Mouse (Mus musculus): Measurements from ENCODE around the gene Iqschfp.
A peak's percentile ranks its signal among the peaks of the same experiment; 100 is the strongest.

The Iqschfp gene

GRCm38 (mm10) chr3:67954459-67955065 is 62.5 kb downstream of the Iqschfp start:
- no peak for DNase-seq (ENCODE audit: low read depth, low spot score)

DNA sequence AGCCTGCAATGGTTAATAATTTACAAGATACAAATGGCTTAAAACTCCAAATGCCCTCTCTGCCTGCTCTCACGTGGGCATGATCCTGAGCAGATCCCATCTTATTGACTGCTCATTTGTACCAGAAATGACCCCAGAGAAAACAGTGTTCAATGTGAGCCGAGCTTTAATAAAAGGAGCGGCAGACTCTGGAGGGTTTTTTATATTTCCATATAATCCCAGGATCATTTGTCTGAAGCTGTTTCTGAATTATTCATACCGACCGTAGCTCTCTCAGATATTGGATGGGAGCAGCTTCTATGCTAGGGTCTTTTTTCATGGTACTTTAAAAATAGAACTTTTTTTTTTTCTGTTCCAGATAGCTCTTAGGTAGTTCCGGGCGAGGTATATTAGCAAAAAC is 67.6 kb downstream of the Iqschfp start:
- DNase-seq (ENCODE audit: low read depth, low spot score), result no peak

- DNase-seq (ENCODE audit: low read depth, low spot score), result no peak
These were observed 68.1 kb downstream of the Iqschfp start for GRCm38 (mm10) chr3:67960133-67960532.

DNA sequence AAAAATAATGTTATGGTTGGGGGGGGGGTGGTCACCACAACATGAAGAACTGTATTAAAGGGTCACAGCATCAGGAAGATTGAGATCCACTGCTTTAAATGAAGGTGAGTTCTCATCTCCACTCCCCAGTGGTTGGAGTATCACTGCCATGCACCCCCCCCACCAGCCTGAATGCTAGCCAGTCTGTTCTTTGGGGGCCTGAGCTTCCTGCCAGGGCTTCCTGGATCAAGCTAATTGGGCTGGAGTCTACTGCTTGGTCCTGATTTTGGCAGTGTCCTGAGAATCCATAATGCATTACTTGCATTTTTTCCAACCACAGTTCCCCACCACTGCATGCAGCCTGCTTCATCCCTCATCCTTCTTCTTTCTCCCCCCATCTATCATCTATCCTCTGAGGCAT is 68.7 kb downstream of the Iqschfp start:
- DNase-seq (ENCODE audit: low read depth, low spot score), result no peak

DNA sequence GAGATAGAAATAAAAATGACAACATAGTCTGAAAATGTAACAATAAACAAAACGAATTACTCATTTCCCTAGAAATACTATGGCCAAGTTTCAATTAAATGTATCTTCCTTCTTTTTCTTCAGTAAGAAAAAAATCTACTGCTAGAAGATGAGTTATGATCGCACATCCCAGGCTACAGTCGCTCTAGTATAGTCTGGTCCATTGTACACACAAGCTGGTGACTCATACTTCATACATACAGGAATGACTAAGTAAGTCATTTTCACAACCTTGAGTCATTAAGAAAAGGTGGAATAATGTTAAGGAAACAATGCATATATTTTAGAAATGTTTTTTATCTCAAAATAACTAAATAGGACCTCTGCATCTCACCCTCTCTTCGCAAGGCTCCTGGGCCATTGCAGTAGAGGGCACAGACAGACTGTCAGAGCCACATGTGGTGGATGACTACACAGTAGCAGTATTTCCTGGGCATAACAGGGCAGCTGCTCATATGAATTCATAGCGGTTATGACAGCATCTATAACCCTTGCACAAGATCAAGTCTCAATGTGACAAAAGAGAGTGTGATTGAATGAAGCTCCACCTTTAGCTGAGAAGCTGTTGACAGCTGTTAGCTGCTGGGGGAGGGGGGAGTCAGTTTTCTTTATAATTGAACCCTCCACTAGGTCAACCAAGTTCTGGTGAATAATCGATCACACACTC is 70.1 kb downstream of the Iqschfp start:
- no peak for DNase-seq (ENCODE audit: low read depth, low spot score)

DNA sequence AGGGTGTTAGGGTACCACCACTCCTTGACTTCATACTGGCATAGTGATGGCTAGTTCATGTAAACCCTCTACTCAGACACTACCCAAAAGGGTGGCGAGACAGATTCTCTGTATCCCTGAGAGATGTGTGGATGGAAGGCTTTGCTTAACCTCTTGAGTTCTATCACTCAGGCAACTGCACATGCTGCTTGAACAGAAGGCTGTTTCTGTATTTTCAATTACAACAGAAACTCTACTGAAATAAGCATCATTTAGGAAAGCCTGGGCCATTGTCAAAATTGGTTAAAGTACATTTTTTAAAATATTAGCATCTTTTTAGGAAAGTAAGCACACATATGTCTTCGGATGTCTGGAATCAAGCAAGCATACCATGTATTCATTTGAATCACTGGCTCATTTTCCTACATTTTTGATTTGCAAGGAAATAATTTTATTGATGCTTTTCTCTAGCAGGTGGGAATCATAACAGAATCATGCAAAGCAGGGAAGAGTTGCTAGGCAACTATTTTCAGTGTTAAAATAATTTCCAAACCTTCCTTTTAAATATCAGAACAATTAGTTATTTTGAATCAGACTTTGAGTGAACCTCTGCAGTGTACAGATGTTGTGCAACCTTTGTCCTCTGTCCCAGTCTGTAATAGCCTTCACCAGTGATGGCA is 82.4 kb downstream of the Iqschfp start:
- DNase-seq (ENCODE audit: low read depth, low spot score), result no peak

DNA sequence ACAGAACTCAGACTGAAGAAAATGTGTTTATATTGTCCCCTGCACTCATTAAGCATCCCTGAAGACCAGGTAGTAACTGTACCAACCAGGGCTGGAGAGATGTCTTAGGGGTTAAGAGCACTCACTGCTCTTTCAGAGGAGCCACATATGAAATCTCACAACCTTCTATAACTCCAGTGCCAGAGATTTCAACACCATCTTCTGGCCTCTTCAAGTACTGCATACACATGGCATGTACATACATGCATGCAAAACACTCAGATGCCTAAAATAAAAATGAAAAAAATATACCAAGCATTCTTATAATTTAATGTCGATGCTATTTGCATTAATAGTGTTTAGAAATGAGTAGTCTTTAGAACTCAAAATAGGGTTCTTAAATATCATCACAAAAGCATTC is 88.0 kb downstream of the Iqschfp start:
- DNase-seq (ENCODE audit: low read depth, low spot score), result no peak

DNA sequence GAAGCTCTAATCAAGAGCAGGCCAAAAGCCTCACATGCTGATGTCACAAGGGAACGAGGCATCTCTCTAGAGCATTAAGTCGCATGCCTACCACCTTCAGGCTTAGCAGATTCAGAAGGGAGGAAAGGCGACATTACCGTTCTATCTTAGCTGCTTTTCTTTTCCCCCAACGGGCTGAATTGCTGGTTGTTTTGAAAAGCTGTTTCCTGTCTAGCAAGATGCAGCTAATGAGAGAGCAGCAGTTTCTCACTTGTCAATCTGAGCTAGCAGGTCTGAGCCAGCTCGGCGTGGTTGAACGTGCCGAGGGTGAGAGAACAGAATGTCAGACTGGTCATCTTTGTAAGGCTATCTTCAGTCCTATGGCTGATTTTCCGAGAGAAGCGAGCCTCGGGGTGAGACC is 91.3 kb downstream of the Iqschfp start:
- no peak for DNase-seq (ENCODE audit: low read depth, low spot score)

GRCm38 (mm10) chr3:68002415-68002814 is 110.4 kb downstream of the Iqschfp start:
- DNase-seq (ENCODE audit: low read depth, low spot score), result no peak

GRCm38 (mm10) chr3:68012342-68012741 is 120.3 kb downstream of the Iqschfp start:
- DNase-seq (ENCODE audit: low read depth, low spot score), result no peak

DNA sequence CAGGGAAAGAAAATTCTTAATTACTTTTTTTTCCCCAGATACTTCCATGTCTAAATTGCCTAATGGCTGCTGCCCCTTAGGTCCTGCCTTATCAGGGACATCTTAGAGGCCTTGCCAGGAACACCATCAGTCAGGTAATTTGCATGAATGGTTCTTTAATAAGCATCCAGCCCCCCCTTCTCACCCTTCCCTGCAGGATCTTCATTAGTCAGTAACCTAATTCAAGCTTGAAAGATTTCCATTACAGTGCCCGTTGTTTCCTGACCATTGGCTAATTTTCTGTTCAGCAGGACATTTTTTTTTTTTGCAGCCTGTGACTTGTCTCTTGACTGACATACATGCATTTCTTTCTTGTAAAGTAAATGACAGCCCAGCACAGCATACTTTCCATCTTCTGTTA is 123.8 kb downstream of the Iqschfp start:
- no peak for DNase-seq (ENCODE audit: low read depth, low spot score)

DNA sequence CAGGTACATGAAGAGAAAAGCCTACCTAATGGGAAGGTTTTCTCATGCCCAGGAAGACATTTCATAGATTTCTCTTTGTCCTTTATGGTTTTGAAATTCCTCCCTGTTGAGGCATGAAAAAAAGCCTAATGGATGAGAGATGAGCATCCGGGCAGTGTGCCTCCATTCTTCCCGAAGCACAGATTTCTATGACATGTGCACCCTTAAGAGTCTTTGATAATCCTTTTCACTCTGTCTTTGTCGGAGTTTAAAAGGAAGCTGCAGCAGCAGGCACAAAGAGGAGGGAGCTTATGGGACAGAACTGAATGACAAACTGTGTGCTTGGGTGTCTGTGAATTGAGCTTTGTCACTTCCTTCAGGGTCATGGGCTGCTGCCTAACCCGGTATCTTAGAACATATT is 127.4 kb downstream of the Iqschfp start:
- no peak for DNase-seq (ENCODE audit: low read depth, low spot score)

DNA sequence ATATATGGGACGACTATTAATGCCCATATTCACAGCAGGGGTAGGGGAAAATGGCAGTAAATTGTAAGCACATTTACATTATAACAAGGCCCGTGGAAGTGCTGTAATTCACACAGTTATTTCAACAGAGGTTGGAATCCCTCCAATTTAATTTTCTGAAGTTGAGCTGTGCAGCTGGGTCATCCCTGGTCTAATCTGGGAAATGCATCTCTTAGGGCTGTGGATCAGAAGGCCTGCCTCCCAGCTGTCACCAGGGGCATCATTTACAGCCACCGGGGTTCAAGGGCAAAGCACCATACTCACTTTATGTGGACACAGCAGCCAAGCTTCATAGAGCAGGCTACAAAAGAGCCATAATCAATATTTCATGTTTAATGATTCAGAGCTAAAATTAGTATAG is 144.1 kb downstream of the Iqschfp start:
- DNase-seq (ENCODE audit: low read depth, low spot score), result no peak

- no peak for DNase-seq (ENCODE audit: low read depth, low spot score)
These were observed 150.9 kb downstream of the Iqschfp start for GRCm38 (mm10) chr3:68042951-68043350.

GRCm38 (mm10) chr3:68045475-68046416 is 153.7 kb downstream of the Iqschfp start:
- DNase-seq (ENCODE audit: low read depth, low spot score), result no peak

- no peak for DNase-seq (ENCODE audit: low read depth, low spot score)
These were observed 161.5 kb downstream of the Iqschfp start for GRCm38 (mm10) chr3:68053538-68053937.

DNA sequence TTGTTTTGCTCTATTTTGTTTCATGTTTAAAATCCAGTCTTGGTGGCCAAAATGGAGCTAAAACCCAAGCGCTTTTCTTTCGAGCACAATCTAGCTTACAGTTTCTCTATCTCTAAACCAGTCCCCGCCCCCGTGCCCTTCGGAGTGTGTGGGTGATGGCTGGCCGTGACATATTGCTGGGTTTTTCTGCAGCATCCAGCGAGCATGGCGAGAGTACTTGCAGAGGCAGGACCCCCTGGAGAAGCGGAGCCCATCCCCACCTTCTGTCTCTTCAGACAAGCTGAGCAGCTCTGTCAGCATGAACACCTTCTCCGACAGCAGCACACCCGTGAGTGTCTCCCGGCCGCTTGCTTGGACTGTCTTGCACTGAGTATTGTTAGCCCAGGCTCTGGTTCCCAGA is 163.0 kb downstream of the Iqschfp start:
- DNase-seq (ENCODE audit: low read depth, low spot score), result no peak

- peak; percentile 48 for DNase-seq (ENCODE audit: low read depth, low spot score)
These were observed 164.6 kb downstream of the Iqschfp start for GRCm38 (mm10) chr3:68056373-68057275.

GRCm38 (mm10) chr3:68059162-68059800 is 167.2 kb downstream of the Iqschfp start:
- DNase-seq (ENCODE audit: low read depth, low spot score), result no peak

GRCm38 (mm10) chr3:68064731-68065130 is 172.7 kb downstream of the Iqschfp start, which contains the start of gene Schip1:
Gene Schip1 (plus strand): TSS chr3:68064802.
- DNase-seq (ENCODE audit: low read depth, low spot score), result no peak

All from retina, adult 2 months (tissue).